Mouse (Mus musculus) 416B (cell line): ENCODE data around the gene Unc79.

ENCODE experiments used
- DNase-seq: peaks from one replicate; pipeline ENCODE4 v3.0.0; 2011; ENCODE audit warnings: low read depth

Gene Unc79

DNA sequence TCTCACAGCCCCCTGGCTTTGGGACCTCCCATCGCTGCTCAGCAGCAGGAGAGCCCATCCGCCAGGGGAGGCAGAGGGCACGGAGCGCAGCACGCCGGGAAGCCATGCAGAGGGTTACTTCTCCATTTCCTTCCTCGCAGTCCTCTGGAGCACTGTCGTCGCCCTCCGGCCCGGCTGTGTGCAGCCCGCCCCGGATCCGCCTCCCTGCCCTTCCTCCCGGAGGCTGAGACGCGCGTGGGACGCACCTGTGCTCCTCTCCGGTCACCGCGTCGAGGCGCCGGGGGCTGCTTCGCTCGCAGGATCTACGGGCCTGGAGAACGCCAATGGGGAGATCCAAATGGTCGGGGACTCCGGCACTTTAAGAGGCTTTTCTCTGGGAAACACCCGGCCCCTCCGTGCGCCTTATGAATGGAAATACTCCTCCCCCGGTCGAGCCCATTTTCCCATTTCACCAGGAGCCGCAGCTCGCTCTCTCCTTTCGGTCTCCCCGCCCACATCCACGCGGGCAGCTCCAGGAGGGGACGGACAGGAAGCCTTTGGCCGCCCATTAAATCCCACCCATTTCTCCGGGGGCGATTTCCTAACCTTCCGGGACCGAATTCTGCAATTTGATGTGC, at the start of gene Unc79:
Unc79 (plus strand) TSS at position 82 of the 617 bp plus-strand sequence.
- DNase-seq = no peak

- DNase-seq = no peak
These were observed 49.6 kb upstream of the Unc79 start, which contains the start of gene Cox8c for GRCm38 (mm10) chr12:102899091-102899490. Gene Cox8c (plus strand): TSS chr12:102899316.

GRCm38 (mm10) chr12:102908191-102908590, 40.5 kb upstream of the Unc79 start:
- no peak for DNase-seq

- no peak for DNase-seq
These were observed 32.6 kb upstream of the Unc79 start for GRCm38 (mm10) chr12:102916073-102916472.

GRCm38 (mm10) chr12:102929764-102930163, 18.9 kb upstream of the Unc79 start:
- DNase-seq = no peak

DNA sequence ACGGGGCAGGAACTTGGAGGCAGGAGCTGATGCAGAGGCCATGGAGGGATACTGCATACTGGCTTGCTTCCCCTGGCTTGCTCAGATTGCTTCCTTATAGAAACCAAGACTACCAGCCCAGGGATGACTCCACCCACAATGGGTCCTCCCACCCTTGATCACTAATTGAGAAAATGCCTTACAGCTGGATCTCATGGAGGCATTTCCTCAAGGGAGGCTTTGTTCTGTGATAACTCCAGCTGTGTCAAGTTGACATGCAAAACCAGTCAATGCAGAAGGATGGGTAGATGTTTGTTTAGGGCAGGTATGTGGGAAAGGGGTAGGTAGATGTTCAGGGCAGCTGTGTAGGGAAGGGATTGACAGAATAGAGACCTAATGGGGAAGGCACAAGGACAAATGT, 18.3 kb upstream of the Unc79 start:
- DNase-seq = no peak

DNA sequence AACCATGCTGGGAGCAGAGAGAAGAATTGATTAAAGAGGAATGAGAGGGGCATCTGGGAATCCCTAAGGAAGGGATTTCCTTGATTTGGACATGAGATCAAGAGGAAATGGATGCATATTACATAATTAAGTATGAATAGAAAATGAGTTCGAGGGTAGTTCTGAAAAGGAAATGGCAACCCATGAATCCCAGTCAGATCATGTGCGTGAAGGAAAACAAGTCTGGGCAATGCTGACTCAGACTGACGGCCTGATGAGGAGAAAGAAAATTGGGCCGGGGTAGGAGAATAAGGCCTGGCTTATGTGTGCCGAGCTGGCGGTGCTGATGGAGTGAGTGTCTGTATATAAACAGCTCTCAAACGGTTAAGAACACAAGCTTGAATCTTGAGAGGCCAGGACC, 17.9 kb upstream of the Unc79 start:
- no peak for DNase-seq

DNA sequence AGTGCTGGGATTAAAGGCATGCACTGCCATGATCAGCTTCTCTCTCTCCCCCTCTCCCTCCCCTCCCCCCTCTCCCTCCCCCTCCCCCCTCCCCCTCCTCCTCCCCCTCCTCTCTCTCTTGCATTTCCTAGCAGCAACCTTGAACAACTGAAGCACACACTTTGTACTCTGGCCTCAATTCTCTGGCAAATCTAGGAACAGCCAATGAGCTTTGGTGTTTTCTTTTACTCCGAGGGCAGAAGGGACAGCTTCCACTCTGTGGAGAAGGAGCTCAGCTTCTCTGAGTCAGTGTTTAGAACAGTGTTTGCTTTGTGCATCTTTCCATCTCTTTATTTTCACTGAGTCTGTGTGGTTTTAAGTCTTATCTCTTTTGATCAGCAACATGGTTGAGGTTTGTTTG, 12.8 kb upstream of the Unc79 start:
- DNase-seq = peak; percentile 30

- peak; percentile 10 for DNase-seq
These were observed 3.1 kb upstream of the Unc79 start for GRCm38 (mm10) chr12:102945571-102945970.

DNA sequence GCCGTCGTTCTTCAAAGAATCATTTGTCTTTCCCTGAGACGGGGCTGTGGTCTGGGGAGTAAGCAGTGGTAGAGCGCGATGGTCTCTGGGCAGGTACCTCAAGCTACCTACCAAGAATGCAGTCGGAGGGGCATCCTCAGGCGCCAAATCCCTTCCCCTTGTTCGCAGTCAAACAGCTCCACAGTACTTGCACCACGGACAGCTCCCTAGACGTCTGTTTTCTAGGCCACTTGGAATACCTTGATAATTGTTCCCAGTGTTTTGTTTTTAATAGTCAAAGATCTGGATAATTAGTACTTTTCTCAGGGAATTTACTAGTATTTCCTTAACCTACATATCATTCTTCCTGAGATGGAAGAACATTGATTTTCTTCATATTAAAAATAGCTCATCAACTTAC, 833 bp upstream of the Unc79 start:
- DNase-seq = no peak

GRCm38 (mm10) chr12:102949395-102950208, 943 bp downstream of the Unc79 start:
- DNase-seq = no peak

DNA sequence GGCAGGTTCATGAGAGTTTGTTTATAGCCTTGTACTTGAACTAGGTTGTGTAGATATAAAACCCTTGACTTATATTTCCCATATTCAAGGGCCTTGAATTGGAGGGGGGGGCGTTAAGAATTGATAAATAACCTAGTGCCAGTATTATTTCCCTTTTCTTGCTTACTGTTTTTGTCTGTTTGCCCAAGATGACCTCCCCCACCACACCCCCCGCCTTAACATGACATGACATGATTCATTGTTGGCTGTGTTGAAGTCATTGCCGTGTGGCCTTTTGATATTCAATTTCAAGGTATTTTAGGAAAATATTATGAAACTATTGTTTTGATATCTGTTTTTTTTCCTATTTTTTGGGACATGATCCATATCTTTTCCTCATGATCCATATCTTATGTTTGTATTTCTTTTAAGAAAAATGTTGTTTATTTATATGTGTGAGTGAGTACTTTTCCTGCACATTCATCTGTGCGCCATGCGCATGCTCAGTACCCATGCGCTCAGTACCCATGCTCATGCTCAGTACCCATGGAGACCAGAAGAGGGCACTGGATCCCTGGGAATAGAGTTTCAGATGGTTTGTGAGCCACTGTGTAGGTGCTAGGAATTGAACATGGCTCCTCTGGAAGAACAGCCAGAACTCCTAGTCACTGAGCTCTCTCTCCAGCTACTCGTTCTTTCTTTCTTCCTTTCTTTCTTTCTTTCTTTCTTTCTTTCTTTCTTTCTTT, 11.6 kb downstream of the Unc79 start:
- DNase-seq = no peak

DNA sequence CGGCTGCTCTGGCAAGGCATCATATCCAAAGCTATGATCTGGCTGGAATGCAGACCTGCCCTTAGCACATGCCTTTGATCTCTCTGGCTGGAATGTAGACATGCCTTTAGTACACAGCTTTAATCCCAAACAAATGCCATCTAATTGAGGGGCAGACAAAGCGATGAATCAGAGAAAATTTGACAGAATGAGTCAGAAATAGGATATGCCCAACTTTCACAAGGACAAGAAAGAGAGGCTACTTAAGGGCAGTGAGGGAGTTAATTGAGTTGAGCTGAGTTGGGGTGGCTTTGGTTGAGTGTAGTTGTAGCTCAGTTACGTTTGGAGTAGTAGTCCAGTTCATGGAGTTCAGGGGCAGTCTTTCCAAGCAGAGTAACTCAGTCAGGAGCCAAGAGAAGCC, 12.4 kb downstream of the Unc79 start:
- no peak for DNase-seq

DNA sequence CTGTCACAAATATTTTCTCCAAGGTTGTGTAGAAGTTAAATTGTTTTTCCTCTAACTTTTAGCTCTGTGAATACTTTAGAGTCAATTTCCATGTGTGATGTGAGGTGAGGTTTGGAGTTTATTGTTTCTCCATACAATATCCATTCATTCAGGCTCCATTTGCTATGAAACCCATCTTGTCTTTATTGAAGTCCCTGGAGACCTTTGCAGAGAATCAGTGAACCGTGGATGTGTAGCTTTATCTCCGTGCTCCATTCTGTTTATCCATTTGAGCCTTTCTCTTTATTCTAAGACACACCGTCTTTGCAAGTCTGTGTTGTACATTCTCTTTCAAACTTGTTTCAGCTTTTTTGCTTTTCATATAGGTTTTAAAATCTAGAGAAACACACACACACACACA, 15.8 kb downstream of the Unc79 start:
- DNase-seq = no peak

DNA sequence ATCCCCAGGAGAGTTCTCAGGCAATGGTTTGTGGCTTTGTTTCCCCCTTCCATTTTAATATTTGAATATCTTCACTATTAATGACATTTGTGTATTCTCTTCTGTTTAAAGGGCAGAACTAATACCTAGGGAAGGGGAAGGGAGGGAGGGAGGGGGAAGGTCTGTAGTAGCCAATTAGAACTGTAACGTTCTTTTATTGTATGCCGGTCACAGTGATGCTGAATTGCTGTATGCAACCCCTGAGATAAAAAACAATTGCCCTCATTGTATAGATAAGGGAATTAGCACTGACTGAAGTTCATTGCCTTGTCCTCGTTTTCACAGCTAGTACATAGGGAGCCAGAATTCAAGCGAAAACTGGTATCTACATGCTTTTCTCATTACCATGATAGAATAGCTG, 31.9 kb downstream of the Unc79 start:
- DNase-seq = no peak

DNA sequence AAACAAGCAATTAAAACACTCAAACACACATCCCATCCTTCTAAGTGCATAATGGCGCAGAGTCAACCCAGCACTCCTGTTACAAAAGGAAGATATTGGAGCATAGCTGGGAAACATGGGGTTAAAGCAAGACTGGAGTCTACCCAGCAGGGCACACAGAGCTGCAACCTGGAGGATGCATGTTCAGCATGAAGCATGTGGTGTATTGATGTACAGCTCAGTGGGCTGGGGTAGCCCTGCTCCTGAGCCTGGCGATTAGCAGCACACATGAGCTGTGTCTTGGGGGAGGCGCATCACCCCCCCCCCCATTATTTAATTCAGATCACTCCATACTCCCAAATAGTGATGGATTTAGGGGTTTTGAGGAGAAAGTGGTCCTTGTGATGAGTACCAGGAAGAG, 32.9 kb downstream of the Unc79 start:
- DNase-seq = no peak

DNA sequence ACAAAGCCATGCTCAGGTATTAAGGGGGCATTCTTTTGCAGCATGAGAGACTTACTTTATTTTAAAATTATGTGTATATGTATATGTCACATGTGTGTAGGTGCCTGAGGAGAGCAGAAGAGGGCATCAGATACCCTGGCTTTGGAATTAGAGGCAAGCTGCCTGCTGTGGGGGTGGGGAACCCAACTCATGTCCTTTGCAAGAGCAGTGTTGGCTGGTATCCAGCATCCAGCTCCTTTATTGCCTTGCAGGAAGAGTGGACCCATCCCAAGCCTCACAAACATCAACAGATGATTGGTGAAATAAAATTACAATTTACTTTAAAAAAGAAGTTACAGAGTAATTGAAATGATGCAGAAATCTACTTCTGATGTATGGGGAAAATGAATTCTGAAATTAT, 36.7 kb downstream of the Unc79 start:
- DNase-seq = no peak

GRCm38 (mm10) chr12:102987736-102988135, 39.1 kb downstream of the Unc79 start:
- no peak for DNase-seq

DNA sequence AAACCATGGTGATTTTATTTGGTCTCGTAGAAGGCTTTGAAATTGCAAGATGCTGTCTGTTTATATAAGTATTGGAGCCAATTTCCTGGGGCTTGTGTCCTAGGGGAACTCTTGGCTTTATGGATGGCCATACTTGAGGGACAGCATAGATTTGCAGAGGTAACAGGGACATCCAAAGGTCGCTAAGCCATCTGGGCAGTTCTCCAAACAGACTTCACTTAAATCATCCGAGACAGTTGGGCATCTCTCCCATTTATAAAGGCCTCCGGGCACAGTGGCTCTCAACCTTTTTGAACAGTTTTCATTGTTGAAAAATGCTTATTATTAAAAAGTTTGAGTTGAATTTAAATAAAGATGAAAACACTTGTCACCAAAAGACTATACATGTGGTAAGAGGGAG, 59.8 kb downstream of the Unc79 start:
- DNase-seq = no peak

DNA sequence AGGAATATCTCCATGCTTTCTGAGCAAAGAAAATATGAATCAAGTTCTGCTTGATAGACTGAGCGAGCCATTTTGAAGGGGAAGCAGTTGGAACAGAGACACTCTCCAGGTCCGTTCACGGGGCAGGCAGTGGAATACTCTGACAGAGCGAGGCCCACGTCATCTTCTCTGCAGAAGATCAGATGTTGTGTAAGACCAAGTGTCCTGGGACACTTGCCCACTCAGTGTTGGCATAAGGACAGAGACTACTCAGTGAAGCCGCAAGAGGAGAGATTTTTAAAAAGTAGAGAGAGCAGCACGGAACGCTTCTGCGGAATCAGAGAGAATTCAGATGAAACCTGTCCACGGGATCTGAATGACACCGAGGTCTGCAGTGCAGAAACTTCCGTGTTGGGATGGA, 69.5 kb downstream of the Unc79 start:
- DNase-seq = no peak

- DNase-seq = peak; percentile 33
These were observed 88.0 kb downstream of the Unc79 start for GRCm38 (mm10) chr12:103036692-103037091.

DNA sequence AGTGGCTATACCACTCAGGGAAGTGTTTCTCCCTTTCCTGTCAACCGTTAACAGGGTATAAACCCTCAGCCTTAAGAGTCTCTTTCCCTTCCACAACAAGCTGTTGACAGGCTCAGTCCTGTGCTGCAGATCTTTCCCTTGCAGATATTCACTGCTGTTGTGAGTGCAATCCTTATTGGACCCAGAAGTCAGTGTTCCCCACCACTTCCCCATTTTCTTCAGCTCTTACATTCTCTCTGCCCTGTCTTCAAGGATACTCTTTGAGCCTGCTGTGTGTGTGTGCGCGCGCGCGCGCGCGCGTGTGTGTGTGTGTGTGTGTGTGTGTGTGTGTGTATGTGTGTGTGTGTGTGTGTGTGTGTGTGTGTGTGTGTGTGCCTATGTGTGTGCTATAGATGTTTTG, 90.7 kb downstream of the Unc79 start:
- peak; percentile 22 for DNase-seq

DNA sequence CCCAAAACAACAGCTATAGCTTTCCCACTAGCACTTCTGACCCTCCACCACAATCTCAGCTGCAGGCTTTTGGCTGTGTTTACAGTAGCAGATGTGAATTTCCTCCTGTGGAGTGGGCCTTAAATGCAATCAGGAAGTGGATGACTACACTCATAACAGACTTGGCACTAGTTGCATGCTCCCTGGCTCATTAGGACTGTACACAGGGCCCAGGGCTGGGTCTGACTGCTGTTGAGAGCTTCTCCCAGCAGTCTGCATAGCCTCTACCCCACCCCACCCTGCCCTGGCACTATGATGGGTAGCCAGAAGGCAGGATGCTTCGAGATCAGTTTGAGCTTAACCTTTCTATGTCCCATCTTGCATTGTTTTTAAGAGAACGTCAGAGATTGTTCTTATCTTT, 91.5 kb downstream of the Unc79 start:
- DNase-seq = no peak
